10 mouse cellular contexts compared by ENCODE assay signal in genomic region chr15:102144726-102145125, GRCm38 (mm10). TPM values are rescaled to one million over a fixed set of nuclear protein-coding genes. Genes with fewer than 3 reads are reported as not detected.
DNase-seq lines count a peak whose midpoint lies in the region; ATAC-seq and TF ChIP-seq lines count a peak whose summit lies in the region.
"Had no signal": no experiment of that assay in that cellular context is flagged by ENCODE, and none has a peak within 500 bp of the region (broad histone marks: within the 10 kb centered on the region; RNA-seq: fewer than 3 reads in every experiment).

No protein-coding gene starts in this region.

- H3K36me3 ChIP-seq in forebrain, embryonic 12.5 days (replicated peaks): no peaks in the 10 kb centered on the region
- no peaks in the 10 kb centered on the region for H3K36me3 ChIP-seq in limb, embryonic 11.5 days (ENCODE audit: control insufficient read depth, insufficient read depth, low read length)
- no peaks in the 10 kb centered on the region for H3K36me3 ChIP-seq in neural tube, embryonic 13.5 days

- peak overlapping the region; percentile 38 for H3K4me2 ChIP-seq in forebrain, embryonic 12.5 days
- peak overlapping the region; percentile 46 for H3K4me2 ChIP-seq in limb, embryonic 11.5 days (ENCODE audit: low read depth, severe bottlenecking)
- H3K4me2 ChIP-seq in neural tube, embryonic 13.5 days: peak overlapping the region; percentile 37

- no peaks in the 10 kb centered on the region for H3K9me3 ChIP-seq in forebrain, embryonic 12.5 days
- H3K9me3 ChIP-seq in limb, embryonic 11.5 days (ENCODE audit: control insufficient read depth, low read length): no peaks in the 10 kb centered on the region
- no peaks in the 10 kb centered on the region for H3K9me3 ChIP-seq in neural tube, embryonic 13.5 days

- H3K4me1 ChIP-seq in forebrain, embryonic 12.5 days: peaks cover 6% of the 10 kb centered on the region; the same call in 1 of the 2 replicates
- peaks cover 3% of the 10 kb centered on the region; the same call in 1 of the 2 replicates for H3K4me1 ChIP-seq in limb, embryonic 11.5 days (ENCODE audit: control insufficient read depth, insufficient read depth, low read length)
- peaks cover 8% of the 10 kb centered on the region for H3K4me1 ChIP-seq in neural tube, embryonic 13.5 days (replicated peaks)
- no peaks in the 10 kb centered on the region for H3K4me1 ChIP-seq in cerebellum, adult 2 months (ENCODE audit: control insufficient read depth, insufficient read depth, low read length)

- TF ChIP-seq CTCF in left cerebral cortex, adult 2 months (IDR thresholded peaks at IDR 0.05): no peak
- no peak for TF ChIP-seq CTCF in cerebellum, adult 2 months (IDR thresholded peaks at IDR 0.05; ENCODE audit: borderline replicate concordance, insufficient read depth, low read depth, low read length)

- intact Hi-C loops in left cerebral cortex, adult 2 months (cut with DNase I): no loop called here
- intact Hi-C loops in gastrocnemius, postnatal 14 days (cut with DNase I; ENCODE audit: low total_unique reads): no loop called here

- H3K9ac ChIP-seq in forebrain, embryonic 12.5 days: peak overlapping the region; percentile 26; the same call in 1 of the 2 replicates
- peak overlapping the region; percentile 38 for H3K9ac ChIP-seq in limb, embryonic 11.5 days (ENCODE audit: low read length)
- H3K9ac ChIP-seq in neural tube, embryonic 13.5 days: peak overlapping the region; percentile 34; the same call in 1 of the 2 replicates

- ATAC-seq in forebrain, embryonic 12.5 days (ENCODE audit: low FRiP score): no peak
- no peak for ATAC-seq in limb, embryonic 11.5 days (ENCODE audit: insufficient number of reproducible peaks, low FRiP score, low TSS enrichment, low read depth)
- no peak for ATAC-seq in neural tube, embryonic 13.5 days (ENCODE audit: low read depth)

- H3K4me3 ChIP-seq in left cerebral cortex, adult 2 months: peak overlapping the region; percentile 48
- peak overlapping the region; percentile 18 for H3K4me3 ChIP-seq in forebrain, embryonic 12.5 days (replicated peaks)
- peak overlapping the region; percentile 9; the same call in 1 of the 2 replicates for H3K4me3 ChIP-seq in limb, embryonic 11.5 days (ENCODE audit: low read depth, low read length)
- no peak overlapping the region for H3K4me3 ChIP-seq in neural tube, embryonic 13.5 days
- H3K4me3 ChIP-seq in cerebellum, adult 2 months (replicated peaks; ENCODE audit: insufficient read depth, low read depth, low read length): no peak overlapping the region

- H3K27ac ChIP-seq in left cerebral cortex, adult 2 months: peak overlapping the region; percentile 94
- no peak overlapping the region for H3K27ac ChIP-seq in forebrain, embryonic 12.5 days
- H3K27ac ChIP-seq in limb, embryonic 11.5 days (replicated peaks; ENCODE audit: low read depth, low read length): no peak overlapping the region
- no peak overlapping the region for H3K27ac ChIP-seq in neural tube, embryonic 13.5 days (replicated peaks)
- no peak overlapping the region for H3K27ac ChIP-seq in cerebellum, adult 2 months (ENCODE audit: insufficient read depth, low read length)

- DNase-seq in left cerebral cortex, adult 2 months (ENCODE audit: extremely low spot score in 1 of 2, low spot score in 2 of 2): no peak
- no peak for DNase-seq in left cerebral cortex, adult 11 months (ENCODE audit: low spot score)
- no peak for DNase-seq in limb, embryonic 11.5 days (ENCODE audit: low spot score)
- DNase-seq in gastrocnemius, postnatal 14 days: no peak
- DNase-seq in ovary, postnatal 10 days (ENCODE audit: low spot score): no peak
- no peak for DNase-seq in cerebellum, adult 2 months
- DNase-seq: kidney, postnatal 36 days had no signal

- 11% methylated on average over 19 of the region's 19 CpGs for WGBS in forebrain, embryonic 12.5 days
- 13% methylated on average over 19 of the region's 19 CpGs for WGBS in limb, embryonic 11.5 days
- WGBS in neural tube, embryonic 13.5 days: 11% methylated on average over 19 of the region's 19 CpGs
- WGBS in cerebellum, adult 2 months: 32% methylated on average over 19 of the region's 19 CpGs

- peaks cover 52% of the 10 kb centered on the region for H3K27me3 ChIP-seq in forebrain, embryonic 12.5 days
- peaks cover 30% of the 10 kb centered on the region for H3K27me3 ChIP-seq in limb, embryonic 11.5 days (ENCODE audit: control insufficient read depth, insufficient read depth, low read length)
- H3K27me3 ChIP-seq in neural tube, embryonic 13.5 days: peaks cover 45% of the 10 kb centered on the region
- no peaks in the 10 kb centered on the region; the same call in 1 of the 2 replicates for H3K27me3 ChIP-seq in cerebellum, adult 2 months (ENCODE audit: control insufficient read depth, insufficient read depth, low read length)

- TF ChIP-seq POLR2A in cerebellum, adult 2 months (IDR thresholded peaks at IDR 0.05; ENCODE audit: borderline replicate concordance, insufficient read depth, low read length): no peak

RNA-seq across cellular contexts. Expression of gene Igfbp6, which starts 0.6 kb away (rescaled TPM):
- total RNA-seq in left cerebral cortex, adult 2 months (2021): 10 to 100 TPM; 57.4 to 64.8 TPM
- polyA plus RNA-seq in forebrain, embryonic 12.5 days (2016; fragmentation: Nextera tagmentation; extraction: Ambion mirVana): 0.24 and 0.79 TPM in 2 replicates
- polyA plus RNA-seq in limb, embryonic 11.5 days (2014; fragmentation: Nextera tagmentation; extraction: Ambion mirVana): 0.17 and 0.57 TPM in 2 replicates
- polyA plus RNA-seq in neural tube, embryonic 13.5 days (2015; fragmentation: Nextera tagmentation; extraction: Ambion mirVana): 0.36 and 1.2 TPM in 2 replicates
- 10 to 100 TPM; 65.6 to 80.6 TPM for total RNA-seq in gastrocnemius, postnatal 14 days (2021)
- 15.0 and 18.7 TPM in 2 replicates for polyA plus RNA-seq in cerebellum, adult 2 months (2012; rRNA removed)
- total RNA-seq: common myeloid progenitor, adult 5-6 weeks had no signal

RNA-seq across cellular contexts. Expression of gene Soat2, which starts 5.6 kb away (rescaled TPM):
- total RNA-seq in left cerebral cortex, adult 2 months (2021): under 1 TPM in 1 of 2 experiments, not detected in 1; 0.26 TPM
- 0.08 TPM in 1 of 2 replicates, not detected in the other for polyA plus RNA-seq in forebrain, embryonic 12.5 days (2016; fragmentation: Nextera tagmentation; extraction: Ambion mirVana)
- polyA plus RNA-seq in limb, embryonic 11.5 days (2014; fragmentation: Nextera tagmentation; extraction: Ambion mirVana): 0.09 and 0.24 TPM in 2 replicates
- 0.11 TPM in 1 of 2 replicates, not detected in the other for polyA plus RNA-seq in neural tube, embryonic 13.5 days (2015; fragmentation: Nextera tagmentation; extraction: Ambion mirVana)
- total RNA-seq in gastrocnemius, postnatal 14 days (2021): under 1 TPM in 1 of 2 experiments, not detected in 1; 0.13 TPM
- polyA plus RNA-seq in cerebellum, adult 2 months (2012; rRNA removed): 0.08 TPM in 1 of 2 replicates, not detected in the other

RNA-seq across cellular contexts. Expression of gene Spryd3, which starts 8.7 kb away (rescaled TPM):
- total RNA-seq in left cerebral cortex, adult 2 months (2021): 100 to 1,000 TPM; 152 TPM
- 19.1 and 19.6 TPM in 2 replicates for polyA plus RNA-seq in forebrain, embryonic 12.5 days (2016; fragmentation: Nextera tagmentation; extraction: Ambion mirVana)
- 7.2 and 10.0 TPM in 2 replicates for polyA plus RNA-seq in limb, embryonic 11.5 days (2014; fragmentation: Nextera tagmentation; extraction: Ambion mirVana)
- polyA plus RNA-seq in neural tube, embryonic 13.5 days (2015; fragmentation: Nextera tagmentation; extraction: Ambion mirVana): 54.1 and 55.9 TPM in 2 replicates
- 10 to 100 TPM; 10.0 to 12.0 TPM for total RNA-seq in gastrocnemius, postnatal 14 days (2021)
- 159 and 161 TPM in 2 replicates for polyA plus RNA-seq in cerebellum, adult 2 months (2012; rRNA removed)

RNA-seq across cellular contexts. Expression of gene Tns2, which starts 44.5 kb away (rescaled TPM):
- total RNA-seq in left cerebral cortex, adult 2 months (2021): 10 to 100 TPM; 16.4 to 22.8 TPM
- 7.9 and 8.2 TPM in 2 replicates for polyA plus RNA-seq in forebrain, embryonic 12.5 days (2016; fragmentation: Nextera tagmentation; extraction: Ambion mirVana)
- polyA plus RNA-seq in limb, embryonic 11.5 days (2014; fragmentation: Nextera tagmentation; extraction: Ambion mirVana): 14.6 and 15.6 TPM in 2 replicates
- 10.5 and 15.9 TPM in 2 replicates for polyA plus RNA-seq in neural tube, embryonic 13.5 days (2015; fragmentation: Nextera tagmentation; extraction: Ambion mirVana)
- 10 to 100 TPM; 29.8 to 45.6 TPM for total RNA-seq in gastrocnemius, postnatal 14 days (2021)
- polyA plus RNA-seq in cerebellum, adult 2 months (2012; rRNA removed): 33.6 and 33.7 TPM in 2 replicates
- total RNA-seq: common myeloid progenitor, adult 5-6 weeks had no signal

RNA-seq across cellular contexts. Expression of gene Zfp740, which starts 58.3 kb away (rescaled TPM):
- total RNA-seq in left cerebral cortex, adult 2 months (2021): 10 to 100 TPM; 69.6 to 72.4 TPM
- 127 and 132 TPM in 2 replicates for polyA plus RNA-seq in forebrain, embryonic 12.5 days (2016; fragmentation: Nextera tagmentation; extraction: Ambion mirVana)
- polyA plus RNA-seq in limb, embryonic 11.5 days (2014; fragmentation: Nextera tagmentation; extraction: Ambion mirVana): 67.5 and 71.1 TPM in 2 replicates
- 64.8 and 67.9 TPM in 2 replicates for polyA plus RNA-seq in neural tube, embryonic 13.5 days (2015; fragmentation: Nextera tagmentation; extraction: Ambion mirVana)
- total RNA-seq in gastrocnemius, postnatal 14 days (2021): 10 to 100 TPM; 27.6 to 30.5 TPM
- 79.3 and 81.7 TPM in 2 replicates for polyA plus RNA-seq in cerebellum, adult 2 months (2012; rRNA removed)

Comparison
In these comparisons a context has a peak if more than half of its experiments do, and no peak if none do; other contexts are left out.
1. H3K4me3 ChIP-seq: peak in left cerebral cortex, adult 2 months (single experiment), forebrain, embryonic 12.5 days (single experiment) and limb, embryonic 11.5 days (single experiment); none in neural tube, embryonic 13.5 days (single experiment) and cerebellum, adult 2 months (single experiment).
2. Peak in every context shown above with its lines, with median percentiles within 50 percentile points of each other: H3K4me2 ChIP-seq and H3K9ac ChIP-seq.